Mouse (Mus musculus) liver, embryonic 14 days (tissue): Measurements from ENCODE around the gene Mptx2. TPM values are rescaled to one million over a fixed set of nuclear protein-coding genes. Genes with fewer than 3 reads are reported as not detected.

Source experiments
- polyA plus RNA-seq: library from polyadenylated mRNA; depleted of rRNA; stranded (reverse); fragments of >200 nt; gene quantifications from 2 replicates; pipeline ENCODE4 v1.2.3, GENCODE M21; 2012; rRNA removed

The Mptx2 gene
- not detected in 2 replicates for polyA plus RNA-seq

GRCm38 (mm10) chr1:173277677-173278076 is at the start of gene Mptx2:
Mptx2 (minus strand) TSS chr1:173277777.

GRCm38 (mm10) chr1:173265701-173266100 is 11.9 kb downstream of the Mptx2 start, which contains the start of gene Olfr418:
Olfr418 (plus strand) TSS chr1:173266001.

GRCm38 (mm10) chr1:173227081-173227480 is 50.5 kb downstream of the Mptx2 start, which contains the start of gene Fcer1a:
Fcer1a (minus strand) TSS chr1:173227214.

Other genes starting within 250 kb of the Mptx2 start
- not detected in 2 replicates for gene Olfr1408, start 140.4 kb downstream of the Mptx2 start, polyA plus RNA-seq
- gene Olfr1406, start 87.1 kb downstream of the Mptx2 start, polyA plus RNA-seq = not detected in 2 replicates
- not detected in 2 replicates for gene Olfr218, start 80.0 kb downstream of the Mptx2 start, polyA plus RNA-seq
- gene Olfr1404, start 65.4 kb downstream of the Mptx2 start, polyA plus RNA-seq = not detected in 2 replicates
- gene Fcer1a, start 50.6 kb downstream of the Mptx2 start, polyA plus RNA-seq = 0.02 TPM in 1 of 2 replicates, not detected in the other
- gene Olfr418, start 11.8 kb downstream of the Mptx2 start, polyA plus RNA-seq = not detected in 2 replicates
- 46.1 and 54.9 TPM in 2 replicates for gene Ackr1, start 56.0 kb upstream of the Mptx2 start, polyA plus RNA-seq
- gene Aim2, start 73.1 kb upstream of the Mptx2 start, polyA plus RNA-seq = 5.1 and 5.7 TPM in 2 replicates
- 0.29 and 0.35 TPM in 2 replicates for gene Cadm3, start 89.9 kb upstream of the Mptx2 start, polyA plus RNA-seq
- 0.16 and 0.20 TPM in 2 replicates for gene Ifi206, start 213.3 kb upstream of the Mptx2 start, polyA plus RNA-seq